Mouse (Mus musculus) T-helper 1 cell (primary cell): Measurements from ENCODE around the gene Ppp4c.

Experiments used
- in situ Hi-C: fragments of 300-600 bp; cut with MboI, MseI; formaldehyde crosslinking; loops from one replicate; pipeline ENCODE4 v1.15.1; 2025; ENCODE audit warnings: high pct_unique_total_duplicates

Ppp4c gene

DNA sequence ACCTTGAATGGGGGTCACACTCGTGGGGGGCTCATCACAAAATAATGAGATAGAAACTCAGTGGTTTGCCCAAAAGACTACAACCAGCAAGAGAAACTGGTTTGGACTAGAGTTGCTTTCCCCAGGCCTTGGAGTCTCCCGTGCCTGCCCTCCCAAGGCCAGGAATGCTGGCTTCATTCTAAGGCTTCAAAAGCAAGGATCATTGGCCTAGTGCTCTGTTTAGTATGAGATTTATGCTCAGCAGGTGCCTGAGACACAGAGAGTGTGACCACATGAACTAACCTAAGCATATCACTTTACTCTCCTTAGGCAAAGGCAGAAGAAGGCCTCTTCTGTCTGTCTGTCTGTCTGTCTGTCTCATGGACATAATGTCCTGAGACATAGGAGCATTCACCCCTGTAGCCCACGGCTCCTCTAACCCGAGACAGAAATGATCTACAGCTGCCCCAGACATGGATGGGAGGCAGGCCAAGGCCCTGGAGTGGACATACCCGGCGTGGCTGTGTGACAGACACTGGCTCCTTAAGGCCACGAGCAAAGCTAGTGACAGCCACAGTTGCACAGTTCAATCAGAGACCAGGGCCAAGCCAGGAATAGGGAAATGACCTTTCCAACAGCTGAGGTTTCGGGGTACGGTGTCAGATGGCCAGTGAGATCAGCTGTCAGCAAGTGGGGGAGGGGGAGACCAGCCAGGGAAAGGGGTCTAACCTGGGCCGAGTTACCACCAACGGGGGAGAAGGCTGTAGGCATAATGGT lies 10.0 kb upstream of the Ppp4c start:
- in situ Hi-C loops: no loop called here

DNA sequence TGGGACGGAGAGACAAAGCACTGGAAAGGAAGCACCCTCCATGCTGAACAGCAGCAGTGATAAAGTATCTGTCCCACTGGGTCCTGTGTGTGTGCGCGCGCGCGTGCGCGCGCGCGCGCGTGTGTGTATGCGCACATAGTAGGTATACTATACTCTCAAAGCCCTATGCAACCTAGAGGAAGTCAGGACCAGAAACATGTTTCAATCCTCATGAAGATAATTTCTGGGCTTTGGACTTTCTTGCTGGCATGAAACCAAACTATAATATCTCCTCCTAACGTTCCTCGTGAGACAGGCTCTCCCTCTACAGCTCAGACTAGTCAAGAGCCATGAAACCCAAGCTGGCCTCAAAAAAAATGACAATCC lies 8.7 kb upstream of the Ppp4c start:
- in situ Hi-C loops: no loop called here

- in situ Hi-C loops: no loop called here
Observed at GRCm38 (mm10) chr7:126800269-126801056, 8.2 kb upstream of the Ppp4c start.

DNA sequence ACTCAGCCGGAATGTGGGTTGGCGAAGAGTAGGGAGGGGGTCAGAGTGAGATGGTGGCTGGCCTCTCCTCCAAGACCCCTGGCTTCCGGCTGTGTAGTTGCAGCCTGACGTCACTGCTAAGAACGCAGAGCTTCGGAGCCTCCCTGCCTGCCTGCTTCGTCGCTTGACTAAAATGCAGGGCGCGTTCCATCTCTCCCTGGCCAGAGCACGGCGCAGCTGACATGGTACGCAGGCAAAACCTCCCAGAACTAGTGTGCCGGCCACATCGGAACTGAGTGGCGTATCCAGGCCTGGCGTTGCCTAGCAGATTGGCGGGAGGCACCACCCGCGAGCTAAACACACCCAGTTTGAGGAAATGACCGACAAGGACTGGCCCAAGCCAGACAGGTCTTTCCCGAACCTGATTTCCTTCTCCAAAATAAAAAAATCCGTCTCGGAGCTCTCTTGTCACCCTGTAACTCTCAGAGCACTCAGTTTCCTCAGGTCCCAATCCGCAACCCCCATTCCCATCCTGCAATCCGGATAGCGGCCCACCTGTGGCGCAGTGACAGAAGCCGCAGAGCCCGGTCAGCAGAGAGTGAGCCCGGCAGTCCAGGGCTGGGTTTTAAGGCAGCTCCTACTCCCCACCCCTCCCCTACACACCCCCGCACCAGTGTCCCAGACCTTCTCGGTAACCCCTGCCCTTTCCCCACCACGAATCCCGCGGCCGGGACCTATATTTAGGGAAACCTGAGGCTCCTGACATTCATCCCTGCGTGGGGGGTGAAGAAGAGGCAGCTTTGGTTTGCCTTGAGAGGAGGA lies 7.4 kb upstream of the Ppp4c start:
- in situ Hi-C loops: no loop called here

DNA sequence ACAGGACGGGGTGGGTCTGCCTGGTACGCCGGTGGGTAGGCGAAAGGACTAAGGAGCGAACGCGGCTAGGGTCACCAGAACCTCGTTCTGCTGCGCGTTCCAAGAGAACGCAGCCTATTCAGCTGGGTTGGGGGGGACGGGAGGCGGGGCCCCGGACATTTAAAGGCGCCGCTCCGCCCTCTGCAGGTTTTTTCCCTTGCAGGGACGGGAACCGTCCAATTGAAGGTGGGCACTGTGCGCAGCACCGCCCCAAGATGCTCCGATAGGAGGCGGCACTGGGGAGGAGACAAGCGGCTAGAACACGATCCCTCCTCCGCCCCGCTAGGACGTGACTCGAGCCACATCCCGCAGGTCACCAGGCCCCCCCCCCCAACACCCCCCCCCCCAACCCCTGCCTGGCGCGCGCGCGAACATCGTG lies 6.8 kb upstream of the Ppp4c start:
- in situ Hi-C loops: no loop called here

DNA sequence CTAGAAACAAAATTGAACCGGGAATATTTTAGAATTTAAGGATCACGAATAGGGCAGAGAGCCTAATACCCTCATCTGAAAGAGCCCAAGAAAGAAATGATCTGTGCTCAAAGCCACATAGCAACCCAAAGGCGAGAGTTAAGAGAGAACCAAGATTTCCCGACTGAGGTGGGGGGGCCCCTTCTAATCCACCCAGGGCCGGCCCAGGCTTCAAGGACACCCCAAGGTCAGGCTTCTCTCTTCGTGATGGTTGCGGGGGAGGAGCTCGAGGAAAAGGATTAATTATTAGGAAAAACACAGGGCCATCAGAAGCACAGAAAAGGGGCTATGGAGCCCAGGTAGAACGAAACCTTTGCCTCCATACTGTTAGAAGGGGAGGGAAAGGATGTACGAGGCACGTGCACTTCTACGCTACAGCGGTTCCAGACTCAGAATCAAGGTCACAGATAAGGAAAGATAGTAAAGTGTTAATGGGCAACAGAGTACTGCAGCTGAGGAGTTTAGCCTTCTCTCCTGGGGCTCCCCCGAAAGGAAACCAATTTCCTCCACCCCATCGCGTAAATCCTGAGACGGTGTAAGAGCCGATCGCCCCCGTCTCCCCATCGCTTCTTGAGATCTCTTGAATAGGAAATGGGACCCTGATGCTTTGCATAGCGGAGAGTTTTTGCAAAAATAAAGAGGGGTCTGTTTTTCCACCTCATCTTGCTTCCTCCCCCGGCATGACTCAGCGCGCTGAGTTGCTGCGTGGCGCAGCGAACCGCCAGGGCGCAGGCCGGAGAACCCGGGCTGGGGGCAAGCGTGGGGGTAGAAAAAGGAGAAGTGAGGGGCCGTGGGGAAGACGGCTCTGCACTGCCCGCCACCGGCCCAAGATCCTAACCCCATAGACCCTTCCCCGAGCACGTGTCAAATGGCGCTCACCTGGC lies 6.1 kb upstream of the Ppp4c start:
- in situ Hi-C loops: no loop called here

DNA sequence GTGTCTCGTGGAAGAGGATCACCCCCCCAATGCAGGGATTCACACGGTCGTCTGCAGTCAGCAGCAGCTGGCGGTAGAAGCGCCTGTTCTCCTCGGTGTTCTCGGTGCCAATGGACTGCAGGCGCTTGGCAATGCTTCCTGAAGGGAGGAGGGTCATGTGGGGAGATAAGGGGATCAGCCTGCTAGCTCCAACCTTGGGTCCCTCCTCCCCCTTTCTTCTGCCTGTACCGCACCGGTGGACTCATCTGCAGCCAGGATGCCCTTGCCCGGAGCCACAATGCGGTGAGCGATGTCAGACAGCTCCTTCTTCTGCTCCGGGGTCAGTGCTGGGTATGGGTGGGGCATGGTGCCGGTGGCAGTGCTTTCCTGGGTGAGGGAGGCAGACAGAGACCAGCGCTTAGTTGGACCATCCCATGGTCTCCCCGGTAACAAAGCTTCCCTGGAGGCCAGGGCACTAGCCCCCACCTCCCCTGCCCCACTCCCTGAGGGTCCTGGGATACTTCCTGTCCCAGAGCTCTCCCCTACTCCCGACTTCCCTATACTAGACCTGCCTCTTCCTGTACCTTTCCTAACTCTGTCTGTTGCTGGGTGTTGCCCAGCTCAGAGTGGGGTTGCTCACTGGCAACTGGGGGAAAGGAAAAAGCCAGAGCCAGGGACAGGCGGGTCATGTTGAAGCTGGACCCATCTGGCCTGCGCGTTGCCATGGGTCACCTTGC lies 5.3 kb upstream of the Ppp4c start, which contains the start of gene Fam57b:
TSS of gene Fam57b (plus strand) at position 258 of the 716 bp plus-strand sequence.
- in situ Hi-C loops: no loop called here

GRCm38 (mm10) chr7:126796350-126796932 lies 4.1 kb upstream of the Ppp4c start:
- in situ Hi-C loops: no loop called here

DNA sequence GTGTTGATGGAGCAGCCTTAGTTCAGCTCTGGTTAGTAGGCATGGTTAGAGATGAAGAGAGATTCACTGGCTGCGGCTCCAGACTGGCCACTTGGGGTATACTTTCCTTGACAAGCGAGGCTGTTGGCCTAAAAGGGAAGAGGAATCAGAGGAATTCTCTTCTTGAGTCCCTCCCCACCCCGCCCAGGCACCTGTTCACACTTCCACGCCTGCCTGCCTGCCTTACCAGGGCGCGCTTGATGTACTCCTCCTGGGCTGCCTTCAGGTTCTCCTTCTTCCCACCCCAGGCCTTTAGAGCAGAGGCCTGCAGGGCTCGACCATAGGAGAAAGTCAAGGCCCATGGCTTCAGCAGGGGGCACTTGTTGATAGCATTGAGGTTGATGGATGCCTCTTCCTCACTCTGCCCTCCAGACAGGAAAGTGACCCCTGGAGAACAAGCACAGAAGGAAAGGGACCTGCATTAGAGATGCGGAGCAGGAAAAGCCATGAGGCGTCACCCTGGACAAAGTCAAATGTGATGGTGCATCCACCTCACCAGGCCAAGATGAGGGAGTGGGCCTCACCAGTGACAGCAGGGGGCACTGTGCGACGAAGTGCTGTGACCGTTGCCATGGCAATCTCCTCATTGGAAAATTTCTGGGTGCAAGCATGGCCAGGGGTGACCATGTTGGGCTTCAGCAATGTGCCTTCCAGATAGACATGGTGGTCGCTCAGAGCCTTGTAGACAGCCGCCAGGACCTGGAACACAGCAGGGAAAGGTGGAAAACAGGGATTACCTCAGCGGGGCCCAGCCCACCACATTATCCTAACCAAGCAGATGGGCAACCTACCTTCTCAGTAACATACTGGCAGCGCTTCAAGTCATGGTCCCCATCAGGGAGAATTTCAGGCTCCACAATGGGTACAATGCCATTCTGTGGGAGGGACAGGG lies 3.4 kb upstream of the Ppp4c start:
- in situ Hi-C loops: no loop called here

DNA sequence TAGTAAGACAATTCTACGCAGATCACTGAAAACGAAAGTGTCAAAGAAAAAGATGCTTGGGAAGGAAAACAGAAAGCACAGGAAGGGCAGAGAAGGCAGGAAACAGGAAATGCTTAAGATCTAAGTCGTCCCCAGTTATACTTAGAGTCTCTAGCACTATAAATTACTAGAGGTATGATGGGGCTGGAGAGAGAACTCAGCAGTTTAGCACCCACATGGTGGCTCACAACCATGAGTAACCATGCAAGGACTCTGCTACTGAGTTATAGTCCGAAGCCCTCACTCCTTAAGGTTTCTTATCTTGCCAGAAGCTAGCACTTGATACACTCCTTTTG lies 1.9 kb upstream of the Ppp4c start:
- in situ Hi-C loops: no loop called here

DNA sequence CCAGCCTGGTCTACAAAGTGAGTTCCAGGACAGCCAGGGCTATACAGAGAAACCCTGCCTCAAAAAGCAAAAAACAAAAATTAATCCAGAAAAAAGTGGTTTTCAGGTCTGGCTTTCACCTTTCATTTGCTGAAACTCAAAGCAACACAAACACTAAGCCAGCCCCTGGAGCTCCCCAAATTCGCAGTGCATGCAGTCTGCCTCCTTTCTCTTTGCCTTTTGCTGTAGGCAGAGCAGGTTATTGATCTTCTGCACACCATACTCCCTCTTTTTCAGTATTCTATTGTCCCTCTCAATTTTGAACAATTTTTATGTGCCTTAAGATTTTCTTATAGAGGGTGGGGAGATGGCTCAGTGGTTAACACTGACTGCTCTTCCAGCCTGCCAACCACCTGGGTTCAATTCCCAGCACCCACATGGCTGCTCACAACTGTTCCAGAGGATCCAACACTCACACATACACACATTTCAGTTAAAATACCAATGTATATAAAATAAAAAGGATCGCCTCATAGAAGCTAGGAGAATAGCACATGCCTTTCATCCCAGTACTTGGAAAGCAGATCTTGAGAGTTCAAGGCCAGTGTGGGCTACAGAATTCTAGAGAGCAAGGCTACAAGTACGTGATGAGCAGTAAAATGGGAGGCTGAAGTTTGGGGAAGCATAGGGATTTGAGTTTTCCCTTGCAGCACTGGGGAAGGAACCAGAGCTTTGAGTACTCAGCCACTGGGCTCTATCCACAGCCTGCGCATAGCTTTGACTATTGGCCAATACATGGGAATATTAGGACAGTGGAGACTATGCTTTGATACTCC lies 1.4 kb upstream of the Ppp4c start:
- in situ Hi-C loops: no loop called here

DNA sequence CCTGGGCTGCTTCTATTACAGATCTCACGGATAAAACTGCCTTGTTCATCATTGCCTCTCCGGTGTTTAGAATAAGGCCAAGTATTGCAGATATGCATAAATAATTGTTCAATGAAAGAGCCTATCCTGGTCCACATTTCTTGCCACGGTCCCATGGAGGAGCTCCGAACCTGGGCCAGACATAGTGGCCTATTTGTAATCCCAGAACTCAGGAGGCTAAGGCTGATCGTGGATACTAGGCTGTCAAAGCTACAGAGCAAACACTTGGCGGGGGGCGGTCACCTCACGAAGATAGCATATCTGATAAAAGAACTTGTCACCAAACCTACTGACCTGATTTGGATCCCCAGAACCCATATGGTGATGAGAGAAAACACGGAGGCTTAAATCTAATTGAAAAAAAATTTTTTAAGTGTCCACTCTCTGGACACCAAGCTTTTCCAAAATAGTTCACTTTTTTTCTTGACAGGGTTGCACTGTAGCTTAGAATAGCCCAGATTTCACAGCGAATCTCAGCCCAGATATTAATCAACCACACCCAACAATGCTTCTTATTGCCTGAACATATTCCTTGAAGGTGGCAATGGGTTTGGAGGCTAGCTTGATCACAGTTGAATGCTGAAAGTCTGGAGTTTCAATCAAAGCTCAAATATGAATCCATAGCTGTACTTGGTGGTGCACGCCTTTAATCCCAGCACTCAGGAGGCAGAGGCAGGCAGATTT lies 586 bp upstream of the Ppp4c start:
- in situ Hi-C loops: no loop called here

DNA sequence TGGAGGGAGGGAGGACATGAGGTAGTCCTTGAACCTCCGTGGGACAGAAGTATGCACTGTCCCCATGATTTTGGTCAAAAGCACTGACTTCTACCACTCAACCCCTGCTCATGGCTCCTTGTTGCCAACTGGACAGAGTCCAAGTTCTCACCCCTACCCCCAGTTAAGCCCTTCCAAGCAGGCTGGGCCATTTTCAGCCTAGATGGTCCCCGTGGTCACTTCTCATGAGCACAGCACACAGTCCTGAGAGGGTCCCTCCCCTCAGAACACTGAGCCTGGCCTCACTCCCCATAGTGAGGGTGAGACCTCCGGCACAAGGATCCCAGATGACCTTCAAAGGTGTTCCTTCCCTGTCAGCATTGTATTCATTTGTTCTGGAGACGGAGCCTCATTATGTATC lies 3.2 kb downstream of the Ppp4c start:
- in situ Hi-C loops: no loop called here

GRCm38 (mm10) chr7:126786142-126786541 lies 6.2 kb downstream of the Ppp4c start:
- in situ Hi-C loops: no loop called here

- in situ Hi-C loops: no loop called here
Observed at GRCm38 (mm10) chr7:126785056-126785455, 7.2 kb downstream of the Ppp4c start.

- in situ Hi-C loops: no loop called here
Observed at GRCm38 (mm10) chr7:126784469-126784868, 7.8 kb downstream of the Ppp4c start.

GRCm38 (mm10) chr7:126782693-126783092 lies 9.6 kb downstream of the Ppp4c start:
- in situ Hi-C loops: no loop called here
